Mouse (Mus musculus) gastrocnemius, adult 18-20 months (tissue): ENCODE data around the gene Mfrp. TPM values are rescaled to one million over a fixed set of nuclear protein-coding genes. Genes with fewer than 3 reads are reported as not detected.

ENCODE experiments used
- DNase-seq: peaks from one replicate; pipeline ENCODE4 v3.0.0; 2021; ENCODE audit warnings: low spot score
- total RNA-seq, 2 experiments: library from RNA; stranded (reverse); gene quantifications; 2 replicates each; pipeline ENCODE4 v1.2.3; 2021

Mfrp gene
- total RNA-seq, 2 experiments from 2014 or later: not detected

DNA sequence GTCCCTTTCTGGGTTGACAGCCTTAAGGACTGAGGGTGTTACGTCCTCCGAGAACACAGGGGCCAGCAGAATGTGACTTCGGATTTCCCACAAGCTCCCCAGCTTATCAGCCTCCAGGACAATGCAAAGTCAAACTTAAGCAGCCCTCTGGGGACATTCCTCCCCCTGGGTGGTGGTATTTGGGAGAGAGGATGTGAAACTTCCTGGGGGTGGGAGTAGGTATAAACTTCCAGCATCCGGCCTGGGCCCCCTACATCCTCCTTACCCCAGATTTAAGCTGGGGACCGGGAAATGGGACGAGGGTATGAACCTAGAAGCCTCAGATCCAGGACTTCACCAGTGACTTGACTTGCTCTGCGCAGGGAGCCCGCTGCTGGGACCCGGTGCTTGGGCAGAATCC lies 28.1 kb downstream of the Mfrp start:
- no peak for DNase-seq

DNA sequence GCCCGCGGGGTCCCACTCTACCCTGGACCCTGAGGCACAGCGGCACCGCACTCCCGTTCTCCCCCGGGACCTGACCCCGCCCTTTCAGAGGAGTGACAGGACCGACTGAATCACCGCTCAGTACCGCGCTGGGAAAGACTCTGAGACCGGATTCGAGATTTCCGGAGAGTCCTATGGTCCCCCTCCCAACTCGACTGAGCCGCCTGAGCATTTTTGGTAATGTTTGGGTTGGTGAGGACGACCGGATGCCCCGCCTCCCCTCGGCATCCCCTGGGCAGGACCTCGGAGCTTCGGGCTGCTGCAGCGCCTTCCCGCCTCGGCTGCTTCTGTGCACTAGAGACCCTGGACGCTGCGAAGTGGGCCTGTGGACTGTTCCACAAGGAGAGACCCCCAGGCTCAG lies 28.5 kb downstream of the Mfrp start:
- DNase-seq: peak; percentile 63

DNA sequence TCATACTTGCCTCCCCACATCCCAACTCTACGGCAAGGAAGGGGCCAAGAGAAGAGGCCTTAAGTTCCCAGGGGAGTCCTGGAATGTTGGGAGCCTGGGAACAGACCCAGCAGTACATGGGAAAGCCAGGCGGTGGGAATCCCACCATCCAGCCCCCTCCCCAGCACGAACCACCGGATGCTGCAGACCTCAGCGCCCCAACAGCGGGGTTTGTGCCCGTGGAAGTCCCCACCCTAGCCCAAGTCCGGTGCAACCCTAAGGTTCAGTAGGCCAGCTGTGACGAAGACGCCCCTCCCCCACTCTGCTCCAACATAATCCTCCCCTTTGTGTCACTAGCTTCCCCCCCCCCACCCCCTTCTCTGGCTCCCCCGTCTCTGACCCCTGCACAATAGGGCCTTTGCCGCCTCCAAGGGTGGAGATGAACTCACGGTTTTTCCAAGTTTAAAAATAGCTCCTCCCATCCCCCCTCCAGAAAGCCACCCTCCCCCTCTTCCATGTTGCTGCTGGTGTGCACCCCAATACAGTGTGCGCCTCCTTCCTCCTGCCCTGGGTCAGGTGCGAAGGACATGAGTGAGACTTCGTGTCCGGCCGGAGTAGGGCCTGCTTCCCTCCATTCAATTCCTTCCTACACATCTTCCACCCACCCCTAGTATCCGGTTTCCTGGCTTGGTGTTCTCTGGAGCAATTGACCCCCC lies 29.2 kb downstream of the Mfrp start:
- no peak for DNase-seq

DNA sequence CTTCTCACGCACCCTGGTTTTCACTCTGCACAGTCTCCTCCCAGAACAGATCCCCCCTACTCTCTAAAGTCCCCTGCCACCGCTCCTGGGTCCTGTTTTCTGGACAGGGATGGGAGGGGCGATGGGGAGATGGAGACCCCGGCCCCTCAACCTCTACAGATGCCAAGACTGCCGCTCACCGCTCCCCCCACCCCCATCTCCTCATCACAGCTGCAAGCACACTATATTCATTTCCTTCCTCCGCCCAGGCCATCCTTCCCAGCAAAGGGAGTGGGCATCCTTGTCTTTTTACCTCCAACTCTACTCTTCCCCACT lies 29.7 kb downstream of the Mfrp start:
- no peak for DNase-seq

DNA sequence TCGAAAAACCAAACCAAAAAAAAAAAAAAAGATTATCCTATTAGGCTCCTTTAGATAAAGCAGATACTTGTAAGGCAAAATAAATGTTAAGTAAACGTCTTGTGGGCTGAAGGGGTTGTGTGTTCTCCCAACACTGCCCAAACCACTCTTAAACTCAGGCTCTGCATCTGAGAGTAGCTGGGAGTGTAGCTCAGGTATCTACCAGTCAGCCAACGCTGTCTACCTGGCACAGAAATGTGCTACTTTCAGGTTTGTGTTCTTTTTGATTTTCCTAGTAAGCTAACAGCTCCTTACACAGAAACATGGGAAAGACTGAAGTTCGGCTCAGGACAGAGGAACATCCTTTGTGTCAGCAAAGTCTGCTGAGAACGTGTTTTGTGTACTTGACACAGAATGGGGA lies 30.7 kb downstream of the Mfrp start:
- DNase-seq: no peak

DNA sequence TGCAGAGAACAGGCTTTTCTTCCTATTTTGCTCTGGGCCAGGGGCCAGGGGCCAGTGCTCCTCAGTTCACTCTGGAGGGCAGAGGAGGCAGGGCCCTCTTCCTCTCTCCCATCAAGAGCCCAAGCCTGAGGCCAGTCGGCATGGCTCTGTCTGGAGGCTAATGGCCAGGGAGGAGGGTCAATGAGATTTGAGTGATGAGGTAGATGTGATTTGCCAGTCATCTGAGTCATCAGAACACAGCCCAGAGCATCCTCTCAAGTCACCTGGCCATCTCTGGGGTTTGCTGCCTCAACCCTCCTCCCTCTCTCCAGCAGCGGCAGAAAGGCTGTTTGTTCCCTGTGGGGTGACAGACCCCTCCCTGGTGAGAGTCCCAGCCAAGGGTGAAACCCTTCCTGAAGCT lies 31.8 kb downstream of the Mfrp start:
- DNase-seq: no peak

DNA sequence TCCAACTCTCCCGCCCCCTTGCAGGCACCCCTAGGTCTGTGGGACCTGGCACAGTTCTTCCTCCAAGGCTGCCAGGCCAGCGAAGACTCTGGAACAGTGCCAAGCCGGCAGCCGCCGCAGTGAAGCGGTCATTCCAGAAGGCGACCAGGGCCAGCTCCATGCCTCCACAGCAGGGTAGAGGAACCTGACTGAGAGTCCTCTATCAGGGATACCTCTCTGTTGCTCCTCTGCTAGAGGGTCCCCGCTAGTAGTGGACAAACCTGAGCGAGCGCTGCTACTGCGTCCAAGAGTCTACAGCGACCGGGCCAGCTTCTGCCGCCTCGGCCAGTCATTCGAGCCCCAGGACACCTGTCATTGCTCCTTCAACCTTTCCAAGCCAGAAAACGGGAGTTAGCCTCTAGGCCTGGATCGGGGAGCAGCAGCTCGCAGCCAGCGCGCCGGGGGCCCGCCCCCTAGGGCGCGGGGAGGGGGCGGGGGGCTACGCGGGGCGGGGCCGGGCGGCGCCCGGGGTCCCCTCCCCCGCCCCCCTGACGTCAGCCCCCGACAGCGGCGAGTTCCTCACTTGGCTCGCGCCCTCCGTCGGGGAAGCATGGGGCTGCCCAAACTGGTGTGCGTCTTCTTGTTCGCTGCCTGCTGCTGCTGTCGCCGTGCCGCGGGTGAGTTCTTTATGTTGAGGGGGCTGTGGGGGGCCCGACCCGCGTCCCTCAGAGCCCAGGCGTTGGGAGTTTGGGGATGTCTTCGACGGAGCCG lies 32.7 kb downstream of the Mfrp start, which contains the start of gene Mcam:
TSS of gene Mcam (plus strand) at position 369 of the 750 bp plus-strand sequence.
- peak; percentile 76 for DNase-seq

DNA sequence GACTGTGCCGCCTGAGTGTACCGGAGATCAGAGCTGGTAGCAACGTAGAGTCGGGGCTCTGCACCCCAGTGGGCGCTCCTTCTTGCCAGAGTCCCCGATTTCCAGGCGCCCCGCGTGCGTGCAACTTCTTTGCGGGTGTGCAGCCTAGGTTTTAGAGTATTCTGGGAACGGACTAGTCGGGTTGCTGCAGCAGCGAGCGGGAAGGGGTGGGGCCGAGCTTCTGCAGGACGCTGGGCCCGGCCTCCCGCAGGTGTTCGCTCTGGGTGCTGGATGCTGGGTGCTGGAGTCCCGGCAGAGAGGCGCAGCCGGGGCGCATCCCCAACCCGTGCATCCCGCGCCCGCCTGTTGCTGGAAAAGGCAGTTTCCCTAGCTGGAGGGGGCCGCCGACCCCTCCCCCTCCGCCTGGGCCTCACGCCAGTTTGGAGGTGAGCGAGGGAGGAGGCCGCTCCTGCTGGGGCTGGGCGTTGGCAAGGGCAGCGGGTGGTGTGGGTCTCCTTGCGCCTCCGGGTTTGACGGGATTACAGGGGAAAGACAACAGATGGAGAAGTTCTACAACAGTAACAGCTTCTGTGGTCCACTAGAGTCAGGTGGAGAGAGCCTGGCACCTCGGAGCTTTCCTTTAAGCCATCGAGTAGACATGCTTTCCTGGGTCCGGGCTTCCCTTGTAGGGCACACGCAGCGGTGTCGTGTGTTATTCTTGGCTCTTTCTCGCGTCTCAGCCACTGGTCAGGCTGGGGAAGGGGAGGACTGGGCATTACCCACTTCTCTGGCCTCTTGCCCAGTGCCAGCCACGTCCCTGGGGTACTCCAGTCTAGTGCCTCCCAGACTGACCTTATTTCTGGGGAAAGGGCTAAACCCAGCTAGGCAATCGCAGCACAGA lies 33.6 kb downstream of the Mfrp start:
- DNase-seq: peak; percentile 20

DNA sequence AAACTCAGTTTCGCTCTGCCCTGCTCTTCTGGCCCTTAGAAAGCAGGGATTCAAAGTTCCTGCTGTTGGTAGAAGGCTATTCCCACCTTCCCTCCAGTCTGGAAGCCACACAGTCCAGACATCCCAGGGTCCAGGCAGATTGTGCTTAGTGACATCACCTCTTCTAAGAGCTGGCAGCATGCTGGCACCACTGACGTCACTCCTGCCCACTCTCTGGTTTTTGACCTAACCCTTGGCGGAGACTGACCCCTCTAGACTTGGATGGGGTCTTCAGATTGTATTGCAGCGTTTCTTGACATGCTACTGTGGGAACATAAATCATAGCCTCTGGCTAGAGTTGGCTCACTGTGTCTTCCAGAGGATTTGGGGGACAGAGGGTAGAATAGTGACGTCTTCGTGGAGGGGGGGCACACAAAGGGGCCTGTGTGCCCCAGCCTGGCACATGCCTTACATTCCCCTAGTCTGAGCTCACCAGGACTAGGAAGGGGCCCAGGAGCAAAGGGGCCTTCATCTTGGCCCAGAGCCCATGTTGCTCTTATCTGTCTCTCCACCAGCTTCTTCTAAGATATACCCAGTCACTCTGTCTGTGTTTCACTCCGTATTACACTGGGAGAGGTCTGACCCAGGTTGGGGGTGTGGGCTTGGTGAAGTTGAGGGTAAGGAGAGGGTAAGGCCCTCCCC lies 34.3 kb downstream of the Mfrp start:
- DNase-seq: no peak

DNA sequence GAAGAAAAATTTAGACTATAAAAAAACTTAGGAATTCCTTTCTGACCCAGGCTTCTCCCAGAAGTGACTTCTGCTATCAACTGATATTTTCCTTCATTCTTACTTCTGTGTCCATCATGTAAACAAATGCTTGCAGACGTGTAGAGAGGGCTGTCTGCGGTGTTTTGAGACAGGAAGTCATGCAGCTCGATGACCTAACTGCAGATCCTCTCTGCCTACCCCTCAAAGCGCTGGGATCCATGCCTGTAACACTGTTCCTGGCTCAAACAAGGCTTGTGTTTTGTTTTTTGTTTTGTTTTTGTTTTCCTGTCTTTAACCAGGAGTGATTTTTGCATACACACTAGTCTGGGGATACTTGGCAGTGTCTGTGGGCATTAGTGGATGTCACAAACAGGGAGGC lies 36.3 kb downstream of the Mfrp start:
- DNase-seq: no peak

DNA sequence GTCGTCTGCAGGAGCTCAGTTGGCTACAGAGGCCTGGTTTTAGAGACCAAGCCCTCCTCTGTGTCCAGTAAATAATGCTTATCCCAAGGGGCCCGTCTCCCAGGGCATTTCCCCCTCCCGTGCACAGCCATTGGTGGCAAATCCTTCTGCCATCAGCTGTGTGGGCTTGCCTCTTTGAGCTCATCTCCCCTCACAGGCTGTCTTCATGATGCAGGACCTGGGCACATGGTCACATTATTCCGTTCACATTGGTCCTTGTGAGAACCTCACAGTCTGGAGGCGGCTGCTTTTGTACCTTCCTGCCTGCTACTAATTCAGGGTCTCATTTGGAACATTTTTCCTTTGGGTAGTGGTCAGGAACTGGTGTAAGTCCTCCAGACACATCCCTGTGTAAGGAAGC lies 40.4 kb downstream of the Mfrp start:
- no peak for DNase-seq

DNA sequence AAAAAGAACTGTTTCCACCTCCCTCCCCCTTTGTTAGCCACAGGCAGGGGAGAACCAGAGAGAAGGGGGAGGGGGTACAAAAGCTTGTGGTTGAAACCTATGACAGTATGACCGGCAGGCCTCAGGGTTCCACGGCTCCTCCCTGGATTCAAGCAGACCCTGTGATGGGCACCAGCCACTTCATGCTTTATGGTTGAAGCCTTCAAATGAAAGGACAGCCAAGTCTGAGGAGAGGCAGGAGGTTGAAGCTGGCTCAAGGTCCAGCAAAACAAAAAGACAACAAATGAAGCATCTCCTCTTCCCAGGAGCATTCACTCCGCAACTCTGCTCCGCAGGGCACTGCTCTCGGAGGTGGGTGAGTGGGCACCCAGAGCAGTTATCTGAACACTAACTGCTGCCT lies 41.9 kb downstream of the Mfrp start:
- DNase-seq: no peak

DNA sequence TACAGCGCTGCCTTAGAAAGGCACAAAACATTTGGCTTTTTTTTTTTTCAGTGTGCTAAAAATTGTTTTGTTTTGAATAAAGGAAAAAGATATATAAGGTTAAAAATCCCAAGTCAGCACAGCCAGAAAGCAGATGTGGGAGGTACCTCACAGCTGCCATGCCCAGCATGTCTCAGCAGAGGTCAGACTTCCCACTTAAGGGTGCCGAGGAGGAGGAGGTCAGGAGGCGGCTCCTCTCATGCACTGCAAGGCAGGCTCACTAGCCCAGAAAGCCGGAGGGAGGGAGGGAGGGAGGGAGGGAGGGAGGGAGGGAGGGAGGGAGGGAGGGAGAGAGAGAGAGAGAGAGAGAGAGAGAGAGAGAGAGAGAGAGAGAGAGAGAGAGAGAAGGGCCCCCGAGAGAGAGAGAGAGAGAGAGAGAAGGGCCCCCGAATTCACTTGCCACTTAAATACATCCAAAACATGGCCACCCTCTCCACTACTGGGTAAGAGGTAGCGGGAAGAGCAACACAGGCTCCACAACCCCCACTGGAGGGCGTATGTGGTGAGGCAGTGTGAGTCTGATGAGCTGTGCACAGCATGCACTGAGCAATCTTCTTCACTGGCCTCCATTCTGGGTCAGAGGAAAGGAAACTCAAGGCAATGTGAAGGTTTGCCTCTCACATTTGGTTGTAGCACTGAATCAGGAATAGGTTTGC lies 42.6 kb downstream of the Mfrp start:
- peak; percentile 23 for DNase-seq

DNA sequence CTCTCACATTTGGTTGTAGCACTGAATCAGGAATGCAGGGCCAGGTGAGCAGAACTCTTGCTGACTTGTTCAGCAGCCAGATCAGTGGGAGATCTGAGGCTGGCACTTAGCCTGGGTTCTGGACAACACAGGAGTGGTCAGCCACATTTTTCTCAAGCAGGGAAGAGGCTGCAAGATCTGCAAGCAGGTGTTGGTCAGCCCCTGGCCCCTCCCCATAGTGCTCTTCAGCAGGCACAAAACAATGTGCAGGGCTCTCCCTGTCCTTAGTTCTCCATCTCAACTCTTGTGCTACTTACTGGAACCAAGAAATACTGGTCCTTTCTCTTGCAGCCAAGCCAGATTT lies 43.2 kb downstream of the Mfrp start:
- no peak for DNase-seq

DNA sequence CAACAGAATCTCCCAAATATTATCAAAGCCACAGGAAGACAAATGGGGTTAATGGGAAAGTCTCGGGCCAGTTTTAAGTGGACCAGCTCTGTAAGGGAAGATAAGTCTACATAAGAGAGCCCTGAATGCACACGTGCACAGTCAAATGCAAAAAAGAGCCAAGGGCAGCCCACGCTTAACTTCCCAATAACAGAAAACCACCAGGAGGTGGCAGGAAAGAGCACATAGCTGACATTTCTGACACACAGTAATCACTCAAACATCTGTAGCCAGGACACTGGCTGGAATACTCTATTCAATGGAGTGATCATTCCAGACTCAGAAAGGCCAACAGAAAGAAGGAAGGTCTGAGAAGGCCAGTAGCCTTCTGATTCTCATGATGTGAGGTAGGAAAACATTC lies 45.8 kb downstream of the Mfrp start:
- peak; percentile 47 for DNase-seq

Other genes starting within 250 kb of the Mfrp start
- 10 to 100 TPM in 1 of 2 experiments, 1 to 10 TPM in 1; 7.9 to 10.5 TPM for gene Thy1, start 58.3 kb upstream of the Mfrp start, total RNA-seq
- 100 to 1,000 TPM; 125 to 221 TPM for gene Usp2, start 34.7 kb upstream of the Mfrp start, total RNA-seq
- gene C1qtnf5, start 5.5 kb downstream of the Mfrp start, total RNA-seq: 1 to 10 TPM; 3.9 to 5.4 TPM
- 1 to 10 TPM in 1 of 2 experiments, under 1 TPM in 1; 0.43 to 1.9 TPM for gene Gm49380, start 11.8 kb downstream of the Mfrp start, total RNA-seq
- gene Rnf26, start 11.8 kb downstream of the Mfrp start, total RNA-seq: 1 to 10 TPM; 1.5 to 3.0 TPM
- 10 to 100 TPM; 19.8 to 32.9 TPM for gene Mcam, start 32.7 kb downstream of the Mfrp start, total RNA-seq
- gene Cbl, start 132.3 kb downstream of the Mfrp start, total RNA-seq: 1 to 10 TPM; 7.1 to 7.5 TPM
- gene Ccdc153, start 138.9 kb downstream of the Mfrp start, total RNA-seq: not detected
- 1 to 10 TPM; 1.1 to 1.4 TPM for gene Pdzd3, start 149.7 kb downstream of the Mfrp start, total RNA-seq
- 10 to 100 TPM; 21.7 to 21.8 TPM for gene Nlrx1, start 166.9 kb downstream of the Mfrp start, total RNA-seq
- under 1 TPM; 0.32 to 0.59 TPM for gene Abcg4, start 186.9 kb downstream of the Mfrp start, total RNA-seq
- gene Hinfp, start 203.9 kb downstream of the Mfrp start, total RNA-seq: 1 to 10 TPM; 5.2 TPM
- 10 to 100 TPM; 14.1 to 14.8 TPM for gene C2cd2l, start 218.6 kb downstream of the Mfrp start, total RNA-seq
- 10 to 100 TPM; 13.2 to 13.4 TPM for gene Dpagt1, start 224.3 kb downstream of the Mfrp start, total RNA-seq
- 10 to 100 TPM in 1 of 2 experiments, 1 to 10 TPM in 1; 7.8 to 10.4 TPM for gene H2afx, start 233.0 kb downstream of the Mfrp start, total RNA-seq
- 10 to 100 TPM; 20.8 to 24.7 TPM for gene Hmbs, start 242.5 kb downstream of the Mfrp start, total RNA-seq